Mouse (Mus musculus) C2C12 (cell line): Measurements from ENCODE around the gene Vash1. TPM values are rescaled to one million over a fixed set of nuclear protein-coding genes. Genes with fewer than 3 reads are reported as not detected.

Source experiments
- H3K27me3 ChIP-seq: one replicate; pipeline ENCODE4 v1.6.1; 2011; ENCODE audit not compliant: control insufficient read depth, insufficient read depth, insufficient read length
- H3K36me3 ChIP-seq: one replicate; pipeline ENCODE4 v1.6.1; 2011; ENCODE audit not compliant: control insufficient read depth, insufficient read depth
- H3K4me3 ChIP-seq: one replicate; pipeline ENCODE4 v1.5.1; 2011; ENCODE audit warnings: mild to moderate bottlenecking, control low read depth; ENCODE audit not compliant: poor library complexity, insufficient read depth, severe bottlenecking
- H3K79me2 ChIP-seq: one replicate; pipeline ENCODE4 v1.6.1; 2011; ENCODE audit not compliant: control insufficient read depth, insufficient read depth
- H3K79me3 ChIP-seq: one replicate; pipeline ENCODE4 v1.6.1; 2011; ENCODE audit warnings: low read depth, control low read depth
- H3ac ChIP-seq: one replicate; pipeline ENCODE3; 2011; ENCODE audit warnings: low read depth; ENCODE audit not compliant: control insufficient read depth, insufficient read length
- CEBPB ChIP-seq: IDR thresholded peaks from one replicate; pipeline ENCODE4 v1.6.1; 2011; ENCODE audit warnings: low read depth, mild to moderate bottlenecking, control low read depth, moderate library complexity
- CTCF ChIP-seq: IDR thresholded peaks from one replicate; pipeline ENCODE4 v1.5.1; 2011; ENCODE audit not compliant: control insufficient read depth, insufficient read depth, insufficient read length
- FOSL1 ChIP-seq: IDR thresholded peaks from one replicate; pipeline ENCODE4 v1.8.0; 2011; ENCODE audit warnings: mild to moderate bottlenecking, low read length; ENCODE audit not compliant: poor library complexity, insufficient read depth, severe bottlenecking
- MAX ChIP-seq: IDR thresholded peaks from one replicate; pipeline ENCODE4 v1.6.1; 2011; ENCODE audit warnings: mild to moderate bottlenecking, control low read depth
- MYOD1 ChIP-seq: IDR thresholded peaks from one replicate; pipeline ENCODE4 v1.6.1; 2011; ENCODE audit warnings: low read depth; ENCODE audit not compliant: control insufficient read depth, insufficient read length
- MYOG ChIP-seq: IDR thresholded peaks from one replicate; pipeline ENCODE4 v1.6.1; 2011; ENCODE audit not compliant: control insufficient read depth, insufficient read length; ENCODE audit errors: extremely low read depth
- USF1 ChIP-seq: IDR thresholded peaks from one replicate; pipeline ENCODE4 v1.6.1; 2011; ENCODE audit warnings: low read depth, mild to moderate bottlenecking, control low read depth, moderate library complexity
- long read RNA-seq, 2 experiments: library from polyadenylated mRNA; unstranded; transcript quantifications; one replicate each; pipeline ENCODE4 v2.0.0; 2019 to 2020
- polyA plus RNA-seq: library from polyadenylated mRNA; unstranded; fragments of >200 nt; fragmentation: generic; extraction: Trizol; gene quantifications from one replicate; pipeline ENCODE4 v1.2.1, GENCODE M21; 2012; ENCODE audit warnings: missing spikeins

Vash1 gene
- 0.44 TPM for polyA plus RNA-seq
- long read RNA-seq, experiment 1: 0 reads
- long read RNA-seq, experiment 2: 0 reads

DNA sequence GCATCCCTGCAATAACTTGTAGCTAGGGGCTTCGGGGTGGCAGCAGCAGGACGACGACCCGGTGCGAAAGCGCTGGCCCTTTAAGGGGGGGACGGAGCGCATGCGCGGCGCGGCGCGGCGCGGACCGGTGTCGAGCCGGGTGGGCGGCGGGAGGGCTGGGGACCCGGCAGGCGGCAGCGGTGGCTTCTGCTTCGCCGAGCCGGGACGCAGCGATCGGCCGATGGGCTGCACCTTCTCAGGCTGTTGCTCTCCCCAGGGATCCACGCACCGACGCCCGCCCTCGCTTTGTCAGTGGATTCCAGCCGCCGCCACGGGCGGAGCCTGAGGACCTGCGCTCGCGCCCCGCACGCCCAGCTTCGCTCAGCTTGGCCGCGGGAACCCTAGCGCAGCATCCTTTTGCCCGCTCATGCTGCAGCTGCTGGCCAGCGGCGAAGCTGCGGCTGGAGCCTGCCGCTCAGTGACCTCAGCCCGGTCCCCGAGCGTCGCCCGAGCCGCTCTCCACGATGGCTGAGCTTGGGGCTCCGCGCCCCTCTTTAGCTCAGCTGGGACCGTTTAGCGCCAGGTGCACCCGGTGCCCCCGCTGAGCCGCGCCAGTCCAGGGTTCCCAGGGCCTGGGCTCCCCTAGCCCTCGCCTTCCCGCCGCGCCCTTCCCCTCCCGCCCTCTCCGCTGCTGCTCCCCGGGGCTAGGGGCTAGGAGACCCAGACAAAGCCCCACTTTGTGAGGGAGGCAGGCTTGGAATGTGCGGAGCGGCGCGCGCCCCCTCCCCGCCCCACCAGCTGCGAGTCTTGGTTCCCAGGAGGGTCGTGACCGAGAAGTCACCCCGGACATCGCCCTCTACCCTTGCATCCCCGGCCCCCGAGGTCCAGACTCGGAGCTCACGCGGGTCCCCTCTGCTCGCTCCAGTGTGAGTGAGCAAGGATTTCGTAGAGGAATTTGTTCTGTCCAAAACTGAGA is at the start of gene Vash1:
TSS of gene Vash1 (plus strand) at position 110 of the 955 bp plus-strand sequence.
- Histone ChIP-seq H3K27me3 (peaks cover 21% of the 10 kb centered on the region), H3K4me3 (peak within 1 kb of the TSS; percentile 29), H3K79me2 (no peaks in the 10 kb centered on the region), H3K36me3 (no peaks in the 10 kb centered on the region), H3ac (peak within 1 kb of the TSS; percentile 85), H3K79me3 (no peaks in the 10 kb centered on the region)
- TF ChIP-seq MAX (peak; percentile 27), MYOD1 (no peak), CTCF (no peak), FOSL1 (no peak), USF1 (no peak), CEBPB (no peak), MYOG (no peak)

DNA sequence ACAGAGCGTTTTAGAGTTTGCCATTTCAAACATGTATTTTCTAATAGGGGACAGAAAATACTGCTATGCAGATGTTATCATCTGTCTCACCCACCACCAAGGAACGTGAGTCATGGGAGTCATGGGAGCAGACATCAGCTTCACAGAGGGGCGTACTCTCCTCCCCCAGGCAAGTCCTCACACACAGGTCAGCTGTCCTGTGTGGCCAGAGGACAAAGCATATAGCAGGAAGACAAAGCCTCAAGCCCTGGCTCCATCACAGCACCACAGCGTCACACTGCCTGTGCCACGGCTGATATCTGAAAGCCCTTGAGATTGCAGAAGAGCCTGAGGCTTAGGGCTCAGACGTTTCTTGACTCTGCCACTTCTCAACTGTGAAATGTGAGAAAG is 49.7 kb upstream of the Vash1 start:
- Histone ChIP-seq H3K27me3 (peaks cover 28% of the 10 kb centered on the region), H3K79me3 (no peaks in the 10 kb centered on the region), H3K4me3 (no peak overlapping the region), H3K36me3 (no peaks in the 10 kb centered on the region), H3ac (no peak overlapping the region), H3K79me2 (no peaks in the 10 kb centered on the region)
- TF ChIP-seq CEBPB (no peak), MYOG (no peak)

DNA sequence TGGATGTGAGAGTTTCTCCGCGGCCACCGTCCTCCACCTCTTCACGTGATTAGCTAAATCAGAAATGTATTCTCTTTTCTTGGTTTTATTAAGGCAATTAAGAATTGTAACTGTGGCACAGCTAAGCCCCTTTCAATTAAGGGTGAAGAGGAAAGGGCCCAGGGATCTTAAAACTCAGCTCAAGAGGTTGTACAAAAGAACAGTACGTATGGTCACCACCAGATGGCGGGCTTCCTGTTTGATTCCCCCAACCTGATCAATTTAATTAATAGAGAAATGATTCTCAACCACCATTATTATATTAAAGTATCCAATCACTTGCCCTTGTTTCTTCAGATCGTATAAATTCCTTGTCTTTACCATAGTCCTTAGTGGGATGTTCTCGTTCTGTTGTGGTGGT is 36.7 kb upstream of the Vash1 start:
- no peaks in the 10 kb centered on the region for H3K79me2 ChIP-seq
- no peak overlapping the region for H3K4me3 ChIP-seq
- H3ac ChIP-seq: no peak overlapping the region
- H3K79me3 ChIP-seq: no peaks in the 10 kb centered on the region
- TF ChIP-seq CTCF (no peak), MYOG (no peak), FOSL1 (no peak), USF1 (no peak), CEBPB (no peak), MAX (no peak), MYOD1 (no peak)
- peaks cover 24% of the 10 kb centered on the region for H3K27me3 ChIP-seq
- H3K36me3 ChIP-seq: no peaks in the 10 kb centered on the region

DNA sequence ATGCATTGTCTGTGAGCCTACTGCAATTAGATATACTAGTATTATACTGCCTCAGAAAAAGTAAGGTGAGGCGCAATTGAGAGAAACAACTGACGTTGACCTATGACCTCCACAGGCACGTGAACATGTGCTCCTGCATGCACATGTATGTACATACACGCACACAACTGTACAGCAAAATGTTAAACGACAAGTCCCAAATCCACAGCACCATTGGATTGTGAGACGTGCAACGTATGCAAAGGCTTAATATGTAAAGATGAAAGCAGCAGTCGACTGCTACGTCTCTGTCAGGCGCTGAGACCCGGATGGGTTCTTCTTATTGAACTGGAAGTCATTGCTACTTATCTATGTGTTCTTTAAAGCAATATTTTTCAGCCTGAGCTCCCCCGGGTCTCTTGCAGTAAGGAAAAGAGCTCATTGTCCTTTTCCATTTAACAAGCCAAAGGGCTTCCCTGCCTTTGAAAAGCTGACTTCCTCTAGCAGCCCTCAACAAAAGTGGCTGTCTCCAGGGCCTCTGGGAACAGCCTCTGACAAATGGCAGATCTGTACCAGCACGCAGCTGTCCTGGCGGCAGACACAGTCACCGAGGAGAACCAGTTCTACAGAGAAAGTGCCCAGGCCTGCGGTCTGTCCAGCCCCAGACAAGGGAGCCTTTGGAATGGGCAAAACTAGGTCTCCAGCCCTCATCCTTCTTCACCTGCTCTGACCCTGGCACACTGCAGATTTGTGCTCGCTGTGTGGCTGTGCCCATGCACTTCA is 33.8 kb upstream of the Vash1 start:
- Histone ChIP-seq H3ac (no peak overlapping the region), H3K79me3 (no peaks in the 10 kb centered on the region), H3K27me3 (peaks cover 32% of the 10 kb centered on the region), H3K36me3 (no peaks in the 10 kb centered on the region), H3K4me3 (no peak overlapping the region), H3K79me2 (no peaks in the 10 kb centered on the region)
- TF ChIP-seq MYOD1: no peak
- TF ChIP-seq CEBPB: no peak
- no peak for TF ChIP-seq CTCF
- no peak for TF ChIP-seq FOSL1
- TF ChIP-seq MYOG: no peak
- TF ChIP-seq USF1: no peak
- TF ChIP-seq MAX: no peak

DNA sequence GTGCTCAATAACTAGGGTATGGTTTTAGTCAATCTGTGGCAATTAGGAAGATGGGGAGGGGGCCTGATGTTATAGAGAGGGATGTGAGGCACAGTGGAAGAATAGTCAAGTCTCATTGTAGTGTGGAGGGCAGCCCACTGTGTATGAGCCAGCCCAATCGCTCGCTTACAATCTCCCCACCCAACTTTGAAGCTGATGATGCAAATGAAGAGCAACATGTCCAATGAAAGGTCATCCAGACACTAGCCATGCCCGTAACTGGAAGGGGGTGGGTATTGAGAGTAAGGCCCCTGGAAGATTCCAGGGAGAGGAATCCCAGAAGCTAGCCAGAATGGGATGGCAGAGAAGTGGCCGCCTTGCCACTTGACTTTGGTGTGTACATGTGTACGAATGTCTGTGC is 33.0 kb upstream of the Vash1 start:
- Histone ChIP-seq H3ac (no peak overlapping the region), H3K36me3 (no peaks in the 10 kb centered on the region), H3K79me2 (no peaks in the 10 kb centered on the region), H3K79me3 (no peaks in the 10 kb centered on the region), H3K4me3 (no peak overlapping the region), H3K27me3 (peaks cover 38% of the 10 kb centered on the region)
- no peak for TF ChIP-seq CEBPB
- no peak for TF ChIP-seq USF1
- no peak for TF ChIP-seq FOSL1
- TF ChIP-seq MAX: no peak
- TF ChIP-seq MYOD1: no peak
- no peak for TF ChIP-seq CTCF
